8 mouse cellular contexts compared by ENCODE assay signal in genomic region chr6:145275586-145276219, GRCm38 (mm10). TPM values are rescaled to one million over a fixed set of nuclear protein-coding genes. Genes with fewer than 3 reads are reported as not detected.
DNase-seq lines count a peak whose midpoint lies in the region; ATAC-seq and TF ChIP-seq lines count a peak whose summit lies in the region.

No protein-coding gene starts in this region.

- H3K27ac ChIP-seq in ES-Bruce4 (ENCODE audit: insufficient read depth, low read length), result peak overlapping the region; percentile 96
- H3K27ac ChIP-seq in heart, postnatal 0 days (ENCODE audit: low read depth), result no peak overlapping the region

- peak overlapping the region; percentile 17; the same call in 1 of the 2 replicates for H3K9ac ChIP-seq in ES-Bruce4 (ENCODE audit: low read depth, poor library complexity, severe bottlenecking)
- H3K9ac ChIP-seq in heart, postnatal 0 days (replicated peaks; ENCODE audit: low read depth, low read length), result no peak overlapping the region

- peak; percentile 91 for TF ChIP-seq EP300 in ES-Bruce4 (IDR thresholded peaks at IDR 0.05; ENCODE audit: insufficient read depth, low read depth, low read length)
- no peak for TF ChIP-seq EP300 in heart, postnatal 0 days (IDR thresholded peaks at IDR 0.05; ENCODE audit: low read depth)

- no peaks in the 10 kb centered on the region for H3K27me3 ChIP-seq in ES-Bruce4 (ENCODE audit: control insufficient read depth, insufficient read depth, low read length, poor library complexity, severe bottlenecking)
- peaks cover 31% of the 10 kb centered on the region for H3K27me3 ChIP-seq in heart, postnatal 0 days (ENCODE audit: control insufficient read depth, insufficient read depth, low read length)

- H3K4me2 ChIP-seq in heart, postnatal 0 days (ENCODE audit: low read depth, low read length), result peak overlapping the region; percentile 52

- ATAC-seq in heart, postnatal 0 days (ENCODE audit: insufficient read depth, low read depth), result no peak
- ATAC-seq in megakaryocyte progenitor cell, adult 5-6 weeks (replicated peaks; ENCODE audit: poor library complexity), result peak; percentile 3

- 53% methylated on average over 6 of the region's 6 CpGs for WGBS in heart, postnatal 0 days

- H3K4me1 ChIP-seq in ES-Bruce4 (ENCODE audit: control insufficient read depth, insufficient read depth, low read length), result peaks cover 21% of the 10 kb centered on the region
- H3K4me1 ChIP-seq in heart, postnatal 0 days (ENCODE audit: control insufficient read depth, insufficient read depth), result no peaks in the 10 kb centered on the region

- TF ChIP-seq POLR2A in ES-Bruce4 (IDR thresholded peaks at IDR 0.05; ENCODE audit: insufficient read depth, low read length), result no peak

- peak; percentile 37 for DNase-seq in heart, adult 11 months
- DNase-seq in heart, adult 8-10 months (ENCODE audit: low spot score), result no peak
- no peak for DNase-seq in heart, postnatal 0 days (ENCODE audit: low spot score)
- no peak for DNase-seq in left cerebral cortex, adult 18-20 months (ENCODE audit: low spot score in 2 of 2)
- no peak for DNase-seq in ovary, postnatal 10 days (ENCODE audit: low spot score)
- no peak for DNase-seq in retina, postnatal 1 day

- H3K9me3 ChIP-seq in ES-Bruce4 (replicated peaks; ENCODE audit: control insufficient read depth, insufficient read depth, low read length, poor library complexity, severe bottlenecking), result no peaks in the 10 kb centered on the region
- no peaks in the 10 kb centered on the region for H3K9me3 ChIP-seq in heart, postnatal 0 days (replicated peaks; ENCODE audit: control insufficient read depth, low read length)

- H3K36me3 ChIP-seq in ES-Bruce4 (ENCODE audit: control insufficient read depth, insufficient read depth, low read length, poor library complexity, severe bottlenecking), result no peaks in the 10 kb centered on the region
- no peaks in the 10 kb centered on the region for H3K36me3 ChIP-seq in heart, postnatal 0 days (replicated peaks; ENCODE audit: control insufficient read depth, insufficient read depth, low read length)

- no peak overlapping the region for H3K4me3 ChIP-seq in ES-Bruce4 (ENCODE audit: low read depth, low read length)
- H3K4me3 ChIP-seq in heart, postnatal 0 days (ENCODE audit: low read depth, low read length), result peak overlapping the region; percentile 26

- TF ChIP-seq CTCF in ES-Bruce4 (IDR thresholded peaks at IDR 0.05; ENCODE audit: low read depth, low read length), result no peak
- TF ChIP-seq CTCF in heart, postnatal 0 days (IDR thresholded peaks at IDR 0.05; ENCODE audit: low read depth), result no peak

RNA-seq across cellular contexts. Expression of gene Kras, which starts 25.7 kb away (rescaled TPM):
- 10 to 100 TPM; 25.1 to 35.9 (median 30.6) TPM for total RNA-seq in heart, adult 8-10 months (2022)
- 101 and 104 TPM in 2 replicates for polyA plus RNA-seq in ES-Bruce4 (2011; ENCODE audit: insufficient read depth, insufficient read length, low read depth, missing spikeins)
- total RNA-seq in heart, postnatal 0 days (2014; rRNA removed; ENCODE audit: low replicate concordance), result 10.2 and 16.8 TPM in 2 replicates
- 29.2 and 34.2 TPM in 2 replicates for polyA plus RNA-seq in heart, postnatal 0 days (2015; fragmentation: Nextera tagmentation; extraction: Ambion mirVana)
- 48.7 and 49.4 TPM in 2 replicates for total RNA-seq in megakaryocyte progenitor cell, adult 5-6 weeks (2015)
- total RNA-seq in megakaryocyte progenitor cell, adult 5-6 weeks (2017), result 11.7 and 21.0 TPM in 2 replicates
- 10 to 100 TPM; 79.5 to 85.3 TPM for total RNA-seq in left cerebral cortex, adult 18-20 months (2021)
